Mouse (Mus musculus) hindlimb bud, embryonic 11.5 days (tissue): ENCODE data around the gene Cops7a.

ENCODE experiments used
- DNase-seq: peaks from one replicate; pipeline ENCODE4 v3.0.0-alpha.2; 2012; ENCODE audit warnings: low read depth, low spot score; ENCODE audit errors: extremely low spot score

Gene Cops7a

GRCm38 (mm10) chr6:124965088-124965719 lies at the start of gene Cops7a:
Gene Cops7a (minus strand): TSS chr6:124965538.
- peak; percentile 47 for DNase-seq

GRCm38 (mm10) chr6:125009181-125010073 lies 44.1 kb upstream of the Cops7a start:
- no peak for DNase-seq

- DNase-seq = no peak
These were observed 43.6 kb upstream of the Cops7a start, which contains the start of gene Zfp384 for GRCm38 (mm10) chr6:125009129-125009180. Gene Zfp384 (plus strand): TSS chr6:125009145.

- peak; percentile 95 for DNase-seq
These were observed 43.3 kb upstream of the Cops7a start for GRCm38 (mm10) chr6:125008586-125009128.

GRCm38 (mm10) chr6:125008060-125008459 lies 42.7 kb upstream of the Cops7a start:
- no peak for DNase-seq

- DNase-seq = no peak
These were observed 39.7 kb upstream of the Cops7a start for GRCm38 (mm10) chr6:125005086-125005485.

GRCm38 (mm10) chr6:125003706-125004105 lies 38.4 kb upstream of the Cops7a start:
- no peak for DNase-seq

- no peak for DNase-seq
These were observed 34.2 kb upstream of the Cops7a start for GRCm38 (mm10) chr6:124999546-124999945.

- no peak for DNase-seq
These were observed 33.8 kb upstream of the Cops7a start for GRCm38 (mm10) chr6:124999091-124999490.

- DNase-seq = no peak
These were observed 32.7 kb upstream of the Cops7a start for GRCm38 (mm10) chr6:124998066-124998465.

- no peak for DNase-seq
These were observed 31.5 kb upstream of the Cops7a start, which contains the start of gene Pianp for GRCm38 (mm10) chr6:124996551-124997501. Gene Pianp (plus strand): TSS chr6:124996694.

- no peak for DNase-seq
These were observed 30.6 kb upstream of the Cops7a start for GRCm38 (mm10) chr6:124995831-124996403.

- no peak for DNase-seq
These were observed 29.9 kb upstream of the Cops7a start for GRCm38 (mm10) chr6:124995246-124995645.

GRCm38 (mm10) chr6:124993876-124994275 lies 28.5 kb upstream of the Cops7a start:
- DNase-seq = no peak

GRCm38 (mm10) chr6:124993365-124993764 lies 28.0 kb upstream of the Cops7a start:
- DNase-seq = no peak

GRCm38 (mm10) chr6:124992241-124992640 lies 26.9 kb upstream of the Cops7a start:
- no peak for DNase-seq

GRCm38 (mm10) chr6:124967766-124968165 lies 2.4 kb upstream of the Cops7a start:
- DNase-seq = peak; percentile 37

GRCm38 (mm10) chr6:124966466-124967118 lies 1.3 kb upstream of the Cops7a start:
- DNase-seq = no peak

- DNase-seq = no peak
These were observed 409 bp upstream of the Cops7a start for GRCm38 (mm10) chr6:124965747-124966146.

- no peak for DNase-seq
These were observed 700 bp downstream of the Cops7a start for GRCm38 (mm10) chr6:124964638-124965037.
